Mouse (Mus musculus) erythroid progenitor cell, adult 5-6 weeks (primary cell): ENCODE data around the gene 2610044O15Rik8. TPM values are rescaled to one million over a fixed set of nuclear protein-coding genes. Genes with fewer than 3 reads are reported as not detected.
A peak's percentile ranks its signal among the peaks of the same experiment; 100 is the strongest.

Experiments
- ATAC-seq: replicated peaks from 2 replicates; pipeline ENCODE4 v1.8.0; 2016; ENCODE audit warnings: moderate number of reproducible peaks, mild to moderate bottlenecking, moderate TSS enrichment, inconsistent platforms; ENCODE audit not compliant: poor library complexity, low FRiP score, severe bottlenecking
- total RNA-seq, 2 experiments: library from RNA; stranded (forward) in 1 of 2; stranded (reverse) in 1 of 2; fragments of 150-400 nt in 1 of 2; fragments of 186-747, 209-891 nt in 1 of 2; gene quantifications; 2 replicates each; pipeline versions ENCODE4 v1.2.3 to v1.2.4; 2015 to 2017; ENCODE audit warnings: low replicate concordance in 2 of 2

Gene 2610044O15Rik8
- total RNA-seq (2015; ENCODE audit: low replicate concordance) (2.9 and 4.2 TPM in 2 replicates), total RNA-seq (2017; ENCODE audit: low replicate concordance) (0.68 and 3.7 TPM in 2 replicates)

DNA sequence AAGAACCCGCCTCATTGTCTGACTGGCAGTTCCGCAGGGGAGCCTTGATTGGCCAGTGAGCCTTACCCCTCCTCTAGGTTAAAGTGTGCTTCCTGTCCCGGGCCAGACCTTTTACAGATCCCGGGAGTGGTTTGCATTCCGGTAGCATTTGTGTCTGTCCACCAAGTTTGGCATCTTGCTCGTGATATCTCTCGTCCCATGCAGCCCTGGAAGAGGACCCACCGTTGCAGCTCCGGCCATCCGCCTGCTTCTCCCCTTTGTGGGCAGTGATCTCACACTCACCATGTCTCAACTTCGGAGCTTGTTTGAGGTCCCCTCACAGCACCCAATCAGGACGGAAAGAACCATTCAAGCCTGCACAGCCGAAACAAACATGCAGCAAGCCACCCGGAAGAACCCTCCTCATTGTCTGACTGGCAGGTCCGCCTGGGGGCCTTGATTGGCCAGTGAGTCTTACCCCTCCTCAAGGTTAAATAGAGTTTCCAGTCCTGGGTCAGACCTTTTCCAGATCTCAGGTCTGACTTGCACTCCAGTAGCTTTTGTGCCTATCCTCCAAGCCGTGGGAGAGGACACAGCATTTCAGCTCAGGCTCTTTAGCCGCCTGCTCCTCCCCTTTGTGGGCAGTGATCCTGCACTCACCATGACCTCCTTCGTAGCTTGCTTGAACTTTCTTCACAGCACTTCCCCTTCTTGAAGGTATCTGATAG, at the start of gene 2610044O15Rik8:
Gene 2610044O15Rik8 (minus strand): TSS at position 380 of the 707 bp plus-strand sequence.
- peak; percentile 96 for ATAC-seq

DNA sequence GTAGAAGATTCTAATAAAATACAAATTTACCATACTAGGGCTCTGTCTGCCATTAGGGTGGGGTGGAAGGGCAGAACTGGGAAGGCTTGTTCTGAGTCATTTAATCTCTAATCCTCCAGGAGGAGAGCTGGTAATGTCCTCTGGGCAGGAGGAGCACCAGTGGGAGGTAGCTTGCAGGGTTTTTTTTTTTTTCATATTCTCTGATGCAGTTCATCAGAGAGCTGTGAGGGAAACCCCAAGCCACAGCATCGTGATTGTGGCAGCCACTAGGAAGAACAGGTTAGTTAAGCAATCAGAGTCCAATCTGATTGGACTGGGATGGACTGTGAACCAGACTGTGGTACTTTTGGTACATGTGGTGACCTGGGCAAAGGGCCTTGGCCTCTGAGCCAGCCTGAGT, 31.7 kb upstream of the 2610044O15Rik8 start:
- ATAC-seq, result no peak

DNA sequence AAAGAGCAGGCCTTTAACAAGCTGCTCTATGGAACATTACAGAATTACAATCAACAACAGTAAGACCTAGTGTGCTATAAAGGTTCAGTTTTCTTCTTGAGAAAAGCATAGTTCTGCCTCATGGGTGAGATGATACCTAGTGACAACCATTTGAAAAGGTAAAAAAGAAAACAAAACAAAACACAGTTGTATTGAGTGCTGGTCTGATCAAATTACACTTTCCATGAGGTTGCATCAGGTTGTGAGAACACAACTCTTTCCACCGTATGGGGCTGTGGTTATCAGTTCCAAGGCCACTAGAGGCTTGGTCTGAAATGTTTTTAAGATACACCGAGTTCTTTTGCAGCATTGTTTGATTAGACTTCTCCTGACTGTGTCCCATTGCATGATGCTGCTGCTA, 30.1 kb upstream of the 2610044O15Rik8 start:
- no peak for ATAC-seq

DNA sequence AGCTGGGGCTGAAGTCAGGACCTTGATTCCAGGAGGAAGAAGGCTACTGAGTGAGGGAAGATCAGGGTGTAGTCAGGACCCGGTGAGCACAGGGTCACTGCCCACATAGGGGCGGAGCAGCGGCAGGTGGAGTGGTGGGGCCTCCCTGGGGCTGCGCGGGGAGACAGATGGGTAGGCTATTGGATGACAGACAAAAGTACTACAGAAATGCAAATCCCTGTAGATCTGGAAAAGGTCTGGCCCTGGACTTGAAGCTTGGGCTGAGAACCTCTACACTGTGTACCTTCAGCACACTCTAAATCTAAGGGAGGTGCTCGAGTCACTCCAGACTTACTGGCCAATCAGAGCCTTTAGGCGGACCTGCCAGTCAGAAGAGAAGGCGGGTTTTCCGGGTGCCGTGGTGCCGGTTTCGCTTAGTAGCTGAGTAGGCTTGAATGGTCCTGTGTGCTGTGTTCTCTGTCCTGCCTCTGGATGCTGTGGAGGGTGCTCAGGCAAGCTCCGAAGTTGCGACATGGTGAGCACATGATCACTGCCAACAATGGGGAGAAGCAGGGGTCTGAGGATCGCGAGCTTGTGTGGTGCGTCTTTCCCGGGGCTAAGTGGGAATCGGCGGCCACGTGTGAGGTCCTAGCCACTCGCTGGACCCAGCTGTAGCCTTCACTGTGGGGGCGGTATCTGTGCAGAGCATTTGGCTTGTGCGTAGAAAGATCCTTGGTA, 29.2 kb upstream of the 2610044O15Rik8 start:
- ATAC-seq, result peak; percentile 95

DNA sequence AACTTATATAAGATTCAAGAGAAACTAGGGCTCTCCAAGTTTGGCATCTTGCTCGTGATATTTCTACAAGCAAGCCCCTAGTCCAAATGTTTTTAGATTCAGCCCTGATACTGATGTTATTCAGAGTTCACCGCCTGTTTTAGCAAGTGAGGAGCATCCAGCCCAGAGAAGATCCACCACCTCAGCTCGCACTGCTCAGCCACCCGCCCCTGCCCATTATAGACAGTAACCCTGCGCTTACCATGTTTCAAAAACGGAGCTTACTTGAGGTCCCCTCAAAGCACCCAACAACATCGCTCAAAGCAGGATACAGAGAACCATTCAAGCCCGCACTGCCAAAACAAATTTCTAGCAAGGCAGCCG, 561 bp downstream of the 2610044O15Rik8 start:
- peak; percentile 22 for ATAC-seq

Other genes with a start within 250 kb of the 2610044O15Rik8 start
- not detected in 2 replicates for gene Ccdc7a, start 168.9 kb downstream of the 2610044O15Rik8 start, total RNA-seq (2015; ENCODE audit: low replicate concordance)
- gene Ccdc7a, start 168.9 kb downstream of the 2610044O15Rik8 start, total RNA-seq (2017; ENCODE audit: low replicate concordance), result not detected in 2 replicates
- not detected in 2 replicates for gene Ccdc7b, start 167.3 kb downstream of the 2610044O15Rik8 start, total RNA-seq (2015; ENCODE audit: low replicate concordance)
- not detected in 2 replicates for gene Ccdc7b, start 167.3 kb downstream of the 2610044O15Rik8 start, total RNA-seq (2017; ENCODE audit: low replicate concordance)
- gene Gm10999, start 102.7 kb downstream of the 2610044O15Rik8 start, total RNA-seq (2015; ENCODE audit: low replicate concordance), result not detected in 2 replicates
- gene Gm10999, start 102.7 kb downstream of the 2610044O15Rik8 start, total RNA-seq (2017; ENCODE audit: low replicate concordance), result not detected in 2 replicates